ENCODE assay signal across 9 mouse cellular contexts in the genomic region with DNA sequence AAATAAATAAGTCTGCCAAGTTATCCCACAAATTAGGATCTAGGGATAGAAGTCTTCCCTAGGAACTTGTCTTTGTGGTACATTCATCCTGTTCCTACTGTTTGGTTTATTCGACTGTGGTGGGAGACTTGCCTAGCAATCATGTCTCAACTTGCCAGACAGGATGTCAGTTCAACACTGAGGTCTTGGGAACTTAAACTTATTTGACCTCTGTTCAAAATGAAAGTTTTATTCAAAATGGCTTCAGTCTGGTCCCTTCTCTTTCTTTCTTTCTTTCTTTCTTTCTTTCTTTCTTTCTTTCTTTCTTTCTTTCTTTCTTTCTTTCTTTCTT. TPM values are rescaled to one million over a fixed set of nuclear protein-coding genes. Genes with fewer than 3 reads are reported as not detected.
A peak's percentile ranks its signal among the peaks of the same experiment; 100 is the strongest.
DNase-seq lines count a peak whose midpoint lies in the region; ATAC-seq lines count a peak whose summit lies in the region.
"Had no signal": no experiment of that assay in that cellular context is flagged by ENCODE, and none has a peak within 500 bp of the region (broad histone marks: within the 10 kb centered on the region; RNA-seq: fewer than 3 reads in every experiment).

No protein-coding gene starts in this region.

- peak overlapping the region; percentile 60 for H3K4me2 ChIP-seq in forebrain, embryonic 16.5 days (ENCODE audit: low read length)
- peak overlapping the region; percentile 52 for H3K4me2 ChIP-seq in liver, embryonic 16.5 days (ENCODE audit: low read depth, low read length)

- WGBS in forebrain, embryonic 16.5 days, result 53% methylated on average over 1 of the region's 1 CpGs
- WGBS in liver, embryonic 16.5 days (ENCODE audit: insufficient replicate concordance), result 0% methylated on average over 1 of the region's 1 CpGs

- H3K36me3 ChIP-seq in forebrain, embryonic 16.5 days (ENCODE audit: control insufficient read depth, insufficient read depth), result no peaks in the 10 kb centered on the region
- no peaks in the 10 kb centered on the region for H3K36me3 ChIP-seq in liver, embryonic 16.5 days (ENCODE audit: control insufficient read depth, insufficient read depth)

- no peak for ATAC-seq in forebrain, embryonic 16.5 days
- no peak for ATAC-seq in liver, embryonic 16.5 days (ENCODE audit: low read depth)

- no peak overlapping the region for H3K27ac ChIP-seq in forebrain, embryonic 16.5 days (ENCODE audit: low read length)
- H3K27ac ChIP-seq in liver, embryonic 16.5 days (ENCODE audit: low read length), result peak overlapping the region; percentile 78

- H3K4me1 ChIP-seq in forebrain, embryonic 16.5 days (replicated peaks; ENCODE audit: control insufficient read depth, insufficient read depth, low read length), result peaks cover 6% of the 10 kb centered on the region; the same call in 1 of the 2 replicates
- no peaks in the 10 kb centered on the region for H3K4me1 ChIP-seq in liver, embryonic 16.5 days (ENCODE audit: control insufficient read depth, low read depth, low read length)

- H3K9me3 ChIP-seq in forebrain, embryonic 16.5 days (ENCODE audit: control insufficient read depth, low read length), result no peaks in the 10 kb centered on the region
- H3K9me3 ChIP-seq in liver, embryonic 16.5 days (replicated peaks; ENCODE audit: control insufficient read depth, low read length), result no peaks in the 10 kb centered on the region

- no peaks in the 10 kb centered on the region for H3K27me3 ChIP-seq in forebrain, embryonic 16.5 days (replicated peaks; ENCODE audit: control insufficient read depth, insufficient read depth, low read length)
- no peaks in the 10 kb centered on the region for H3K27me3 ChIP-seq in liver, embryonic 16.5 days (ENCODE audit: control insufficient read depth, insufficient read depth, low read depth, low read length)

- no peak overlapping the region for H3K4me3 ChIP-seq in forebrain, embryonic 16.5 days (replicated peaks; ENCODE audit: low read length)
- H3K4me3 ChIP-seq in liver, embryonic 16.5 days (ENCODE audit: low read depth, low read length), result peak overlapping the region; percentile 71

- no peak overlapping the region for H3K9ac ChIP-seq in forebrain, embryonic 16.5 days (replicated peaks; ENCODE audit: low read depth, low read length)
- H3K9ac ChIP-seq in liver, embryonic 16.5 days (ENCODE audit: low read depth, low read length), result peak overlapping the region; percentile 69

- intact Hi-C loops in left cerebral cortex, postnatal 25 days (cut with DNase I), result no loop called here
- intact Hi-C loops in left cerebral cortex, postnatal 4 days (cut with DNase I), result no loop called here

- peak; percentile 41 for DNase-seq in thymus, postnatal 0 days (ENCODE audit: low spot score)
- no peak for DNase-seq in thymus, postnatal 4 days
- no peak for DNase-seq in adrenal gland, postnatal 14 days
- no peak for DNase-seq in left cerebral cortex, postnatal 25 days (ENCODE audit: low spot score in 2 of 2)
- DNase-seq in left cerebral cortex, postnatal 4 days, result no peak

RNA-seq across cellular contexts. Expression of gene Apobec1, which starts 0.7 kb away (rescaled TPM):
- 10.7 and 12.1 TPM in 2 replicates for polyA plus RNA-seq in thymus, postnatal 0 days (2015; fragmentation: Nextera tagmentation; extraction: Ambion mirVana)
- 4.4 and 4.9 TPM in 2 replicates for polyA plus RNA-seq in forebrain, embryonic 16.5 days (2015; fragmentation: Nextera tagmentation; extraction: Ambion mirVana)
- 5.7 and 6.2 TPM in 2 replicates for polyA plus RNA-seq in liver, embryonic 16.5 days (2015; fragmentation: Nextera tagmentation; extraction: Ambion mirVana)
- total RNA-seq in adrenal gland, postnatal 14 days (2021), result 8.8 and 12.2 TPM in 2 replicates
- total RNA-seq in left cerebral cortex, postnatal 25 days (2021), result 1 to 10 TPM; 1.0 to 1.4 TPM
- total RNA-seq in left cerebral cortex, postnatal 4 days (2021), result 1 to 10 TPM; 2.1 to 3.1 TPM

RNA-seq across cellular contexts. Expression of gene Gdf3, which starts 6.9 kb away (rescaled TPM):
- polyA plus RNA-seq in thymus, postnatal 0 days (2015; fragmentation: Nextera tagmentation; extraction: Ambion mirVana), result 0.83 and 0.90 TPM in 2 replicates
- polyA plus RNA-seq in forebrain, embryonic 16.5 days (2015; fragmentation: Nextera tagmentation; extraction: Ambion mirVana), result not detected in 2 replicates
- 0.97 and 0.98 TPM in 2 replicates for polyA plus RNA-seq in liver, embryonic 16.5 days (2015; fragmentation: Nextera tagmentation; extraction: Ambion mirVana)
- total RNA-seq in adrenal gland, postnatal 14 days (2021), result not detected in 2 replicates
- total RNA-seq in left cerebral cortex, postnatal 25 days (2021), result not detected
- total RNA-seq in left cerebral cortex, postnatal 4 days (2021), result not detected
- polyA plus RNA-seq: embryonic facial prominence, embryonic 11.5 days had no signal

RNA-seq across cellular contexts. Expression of gene Dppa3, which starts 23.3 kb away (rescaled TPM):
- polyA plus RNA-seq in thymus, postnatal 0 days (2015; fragmentation: Nextera tagmentation; extraction: Ambion mirVana), result 3.9 and 4.4 TPM in 2 replicates
- not detected in 2 replicates for polyA plus RNA-seq in forebrain, embryonic 16.5 days (2015; fragmentation: Nextera tagmentation; extraction: Ambion mirVana)
- polyA plus RNA-seq in liver, embryonic 16.5 days (2015; fragmentation: Nextera tagmentation; extraction: Ambion mirVana), result not detected in 2 replicates
- total RNA-seq in adrenal gland, postnatal 14 days (2021), result not detected in 2 replicates
- not detected for total RNA-seq in left cerebral cortex, postnatal 25 days (2021)
- not detected for total RNA-seq in left cerebral cortex, postnatal 4 days (2021)
- total RNA-seq: neutrophil, adult 5-6 weeks had no signal
- polyA plus RNA-seq: embryonic facial prominence, embryonic 11.5 days had no signal

RNA-seq across cellular contexts. Expression of gene Aicda, which starts 49.4 kb away (rescaled TPM):
- polyA plus RNA-seq in thymus, postnatal 0 days (2015; fragmentation: Nextera tagmentation; extraction: Ambion mirVana), result 0.18 and 0.25 TPM in 2 replicates
- 0.20 and 0.30 TPM in 2 replicates for polyA plus RNA-seq in forebrain, embryonic 16.5 days (2015; fragmentation: Nextera tagmentation; extraction: Ambion mirVana)
- polyA plus RNA-seq in liver, embryonic 16.5 days (2015; fragmentation: Nextera tagmentation; extraction: Ambion mirVana), result not detected in 2 replicates
- total RNA-seq in adrenal gland, postnatal 14 days (2021), result not detected in 2 replicates
- not detected for total RNA-seq in left cerebral cortex, postnatal 25 days (2021)
- total RNA-seq in left cerebral cortex, postnatal 4 days (2021), result under 1 TPM; 0.18 to 0.58 TPM
- polyA plus RNA-seq: embryonic facial prominence, embryonic 11.5 days had no signal
